Mouse (Mus musculus): ENCODE results near the gene Tbc1d4. TPM values are rescaled to one million over a fixed set of nuclear protein-coding genes. Genes with fewer than 3 reads are reported as not detected.

Tbc1d4 gene
- total and polyA plus RNA-seq, 2 experiments from 2014 or later: 6.9 to 14.7 TPM

DNA sequence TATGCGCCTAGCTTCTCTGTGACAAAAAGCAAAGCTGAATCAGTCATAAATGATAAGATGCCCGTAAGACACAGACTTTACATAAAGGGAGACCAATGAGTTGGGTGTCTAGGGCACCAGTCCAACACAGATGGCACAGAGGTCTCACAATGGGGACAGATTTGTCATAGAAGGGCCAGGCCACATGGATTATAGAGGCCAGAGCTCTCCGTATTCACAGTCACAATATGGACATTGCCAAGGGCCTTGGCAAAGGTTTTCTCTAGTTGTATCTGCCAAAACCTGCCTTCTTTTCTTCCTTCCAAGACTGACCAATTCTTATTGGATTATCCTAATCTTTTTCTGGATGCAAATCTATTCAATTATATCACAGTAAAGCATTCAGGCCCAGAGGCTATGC is 171.1 kb downstream of the Tbc1d4 start:
- TF ChIP-seq CTCF (IDR thresholded peaks at IDR 0.05; ENCODE audit: low read depth): no peak
- peak; percentile 52 for DNase-seq
- no peak overlapping the region for H3K4me2 ChIP-seq (ENCODE audit: low read depth)
- H3K9ac ChIP-seq: no peak overlapping the region
- H3K27ac ChIP-seq (ENCODE audit: low read depth, low read length): no peak overlapping the region
- no peaks in the 10 kb centered on the region for H3K4me1 ChIP-seq (ENCODE audit: insufficient read depth)
- no peak overlapping the region for H3K4me3 ChIP-seq (ENCODE audit: low read depth, low read length)
- H3K9me3 ChIP-seq (ENCODE audit: low read length): no peaks in the 10 kb centered on the region
- ATAC-seq: peak; percentile 77
- no peaks in the 10 kb centered on the region for H3K27me3 ChIP-seq (ENCODE audit: insufficient read depth, low read length)
- 43% methylated on average over 3 of the region's 3 CpGs for WGBS
- H3K36me3 ChIP-seq (ENCODE audit: insufficient read depth): no peaks in the 10 kb centered on the region

DNA sequence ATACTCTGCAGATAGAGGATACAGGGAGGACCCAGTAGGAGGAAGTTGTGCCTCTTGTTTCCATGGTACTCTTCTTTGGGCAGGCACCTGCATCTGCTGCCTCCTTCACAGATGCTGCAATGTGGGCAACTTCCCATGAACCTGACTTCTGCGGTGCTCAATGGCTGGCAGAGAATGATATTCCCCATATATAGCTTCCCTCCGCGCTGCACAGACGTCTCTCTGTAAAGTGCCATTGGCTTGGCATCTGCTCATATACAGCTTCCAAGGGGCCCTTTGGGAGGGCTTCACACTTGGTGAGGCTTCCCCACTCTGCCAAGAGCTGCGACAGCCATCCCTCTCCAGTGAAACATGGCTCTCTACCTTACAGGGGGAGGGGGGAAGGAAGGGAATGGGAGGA is 178.5 kb downstream of the Tbc1d4 start:
- no peak for TF ChIP-seq CTCF (IDR thresholded peaks at IDR 0.05; ENCODE audit: low read depth)
- 46% methylated on average over 5 of the region's 5 CpGs for WGBS
- Histone ChIP-seq H3K9ac (no peak overlapping the region), H3K36me3 (ENCODE audit: insufficient read depth) (no peaks in the 10 kb centered on the region), H3K4me2 (ENCODE audit: low read depth) (peak overlapping the region; percentile 5; the same call in 1 of the 2 replicates), H3K4me3 (ENCODE audit: low read depth, low read length) (no peak overlapping the region), H3K9me3 (ENCODE audit: low read length) (no peaks in the 10 kb centered on the region), H3K27me3 (ENCODE audit: insufficient read depth, low read length) (no peaks in the 10 kb centered on the region), H3K4me1 (ENCODE audit: insufficient read depth) (0 out of 2 replicates have a peak, but pooled peaks cover 2% of the 10 kb centered on the region), H3K27ac (ENCODE audit: low read depth, low read length) (no peak overlapping the region)
- DNase-seq (peak; percentile 63), ATAC-seq (peak; percentile 85)

- H3K36me3 ChIP-seq (ENCODE audit: insufficient read depth): no peaks in the 10 kb centered on the region
- ATAC-seq: peak; percentile 67; the same call in 1 of the 2 replicates
- no peak overlapping the region for H3K4me2 ChIP-seq (ENCODE audit: low read depth)
- peak; percentile 81 for TF ChIP-seq CTCF (IDR thresholded peaks at IDR 0.05; ENCODE audit: low read depth)
- H3K27ac ChIP-seq (ENCODE audit: low read depth, low read length): no peak overlapping the region
- no peak overlapping the region for H3K4me3 ChIP-seq (ENCODE audit: low read depth, low read length)
- 25% methylated on average over 3 of the region's 3 CpGs for WGBS
- 0 out of 2 replicates have a peak, but pooled peaks cover 2% of the 10 kb centered on the region for H3K4me1 ChIP-seq (ENCODE audit: insufficient read depth)
- no peaks in the 10 kb centered on the region for H3K9me3 ChIP-seq (ENCODE audit: low read length)
- H3K9ac ChIP-seq: no peak overlapping the region
- DNase-seq: peak; percentile 81
- H3K27me3 ChIP-seq (ENCODE audit: insufficient read depth, low read length): no peaks in the 10 kb centered on the region
Observed at GRCm38 (mm10) chr14:101428805-101429516, 180.0 kb downstream of the Tbc1d4 start.

- Histone ChIP-seq H3K36me3 (ENCODE audit: insufficient read depth) (no peaks in the 10 kb centered on the region), H3K4me1 (ENCODE audit: insufficient read depth) (no peaks in the 10 kb centered on the region), H3K9me3 (ENCODE audit: low read length) (no peaks in the 10 kb centered on the region; the same call in 1 of the 2 replicates), H3K27me3 (ENCODE audit: insufficient read depth, low read length) (no peaks in the 10 kb centered on the region), H3K4me2 (ENCODE audit: low read depth) (no peak overlapping the region), H3K9ac (no peak overlapping the region), H3K4me3 (ENCODE audit: low read depth, low read length) (no peak overlapping the region), H3K27ac (ENCODE audit: low read depth, low read length) (no peak overlapping the region)
- ATAC-seq: no peak
- DNase-seq: no peak
- no peak for TF ChIP-seq CTCF (IDR thresholded peaks at IDR 0.05; ENCODE audit: low read depth)
- WGBS: 83% methylated on average over 2 of the region's 2 CpGs
Observed at GRCm38 (mm10) chr14:101417679-101418078, 191.3 kb downstream of the Tbc1d4 start.

Other genes with a start within 250 kb of the Tbc1d4 start
- 44.9 and 49.5 TPM in 2 replicates for gene Commd6, start 31.5 kb upstream of the Tbc1d4 start, total RNA-seq (2014; rRNA removed)
- gene Commd6, start 31.5 kb upstream of the Tbc1d4 start, polyA plus RNA-seq (2015; fragmentation: Nextera tagmentation; extraction: Ambion mirVana): 71.4 and 72.4 TPM in 2 replicates
- 101 and 112 TPM in 2 replicates for gene Uchl3, start 44.8 kb upstream of the Tbc1d4 start, total RNA-seq (2014; rRNA removed)
- gene Uchl3, start 44.8 kb upstream of the Tbc1d4 start, polyA plus RNA-seq (2015; fragmentation: Nextera tagmentation; extraction: Ambion mirVana): 273 and 332 TPM in 2 replicates
- gene Gm9922, start 120.6 kb upstream of the Tbc1d4 start, total RNA-seq (2014; rRNA removed): not detected in 2 replicates
- gene Gm9922, start 120.6 kb upstream of the Tbc1d4 start, polyA plus RNA-seq (2015; fragmentation: Nextera tagmentation; extraction: Ambion mirVana): 1.0 and 2.1 TPM in 2 replicates
- gene Lmo7, start 120.8 kb upstream of the Tbc1d4 start, total RNA-seq (2014; rRNA removed): 26.3 and 33.9 TPM in 2 replicates
- 11.3 and 13.4 TPM in 2 replicates for gene Lmo7, start 120.8 kb upstream of the Tbc1d4 start, polyA plus RNA-seq (2015; fragmentation: Nextera tagmentation; extraction: Ambion mirVana)

All from forebrain, postnatal 0 days (tissue).